Mouse (Mus musculus) ES-Bruce4 (cell line): ENCODE results near the gene Rprml.

ENCODE experiments used
- CTCF ChIP-seq: IDR thresholded peaks from one replicate; pipeline ENCODE4 v1.8.1; 2011; ENCODE audit warnings: low read depth, low read length
- POLR2A ChIP-seq: IDR thresholded peaks from one replicate; pipeline ENCODE4 v1.8.1; 2011; ENCODE audit warnings: low read length; ENCODE audit not compliant: insufficient read depth

GRCm38 (mm10) chr11:103645731-103646130 lies 3.6 kb upstream of the Rprml start:
- TF ChIP-seq POLR2A, result no peak
- no peak for TF ChIP-seq CTCF
